Mouse (Mus musculus) liver, embryonic 14.5 days (tissue): ENCODE results near the gene Bsnd. TPM values are rescaled to one million over a fixed set of nuclear protein-coding genes. Genes with fewer than 3 reads are reported as not detected.

Experiments
- ATAC-seq: fragments of 200-750 bp; cut with Nextera tagmentation; 2 replicates; pipeline ENCODE4 v1.8.0; 2017; ENCODE audit warnings: moderate number of reproducible peaks, mild to moderate bottlenecking, moderate library complexity; ENCODE audit not compliant: insufficient read depth
- DNase-seq, 3 experiments: peaks; one replicate each; pipeline ENCODE4 v3.0.0-alpha.2; 2012 to 2013; ENCODE audit warnings: low read depth in 3 of 3, low spot score in 3 of 3
- H3K27ac ChIP-seq: fragments of 300-500 bp; sonication (generic); 2 replicates; pipeline ENCODE4 v1.5.1; 2014; ENCODE audit warnings: moderate library complexity, mild to moderate bottlenecking, control low read depth, inconsistent platforms
- H3K27me3 ChIP-seq: fragments of 300-500 bp; sonication (generic); 2 replicates; pipeline ENCODE4 v1.6.1; 2014; ENCODE audit warnings: mild to moderate bottlenecking, low read length, moderate library complexity; ENCODE audit not compliant: control insufficient read depth, insufficient read depth
- H3K36me3 ChIP-seq: fragments of 300-500 bp; sonication (generic); replicated peaks from 2 replicates; pipeline ENCODE4 v1.6.1; 2014; ENCODE audit warnings: low read depth; ENCODE audit not compliant: control insufficient read depth, insufficient read depth
- H3K4me1 ChIP-seq, 2 experiments: fragments of 200-500 bp in 1 of 2; fragments of 300-500 bp in 1 of 2; sonication (generic) in 1 of 2; replicated peaks; 2 replicates each; pipeline ENCODE4 v1.6.1; 2012 to 2014; ENCODE audit warnings: antibody characterized with exemption in 1 of 2, inconsistent platforms in 1 of 2, low read length in 1 of 2; ENCODE audit not compliant: control insufficient read depth in 2 of 2, insufficient read depth in 2 of 2
- H3K4me2 ChIP-seq: fragments of 300-500 bp; sonication (generic); 2 replicates; pipeline ENCODE4 v1.6.1; 2014; ENCODE audit warnings: low read depth, mild to moderate bottlenecking, control low read depth, moderate library complexity
- H3K4me3 ChIP-seq, 2 experiments: fragments of 200-500 bp in 1 of 2; fragments of 300-500 bp in 1 of 2; sonication (generic) in 1 of 2; 2 replicates each; pipeline ENCODE4 v1.5.1; 2012 to 2014; ENCODE audit warnings: low read depth in 2 of 2, low read length in 2 of 2, mild to moderate bottlenecking in 2 of 2, control low read depth in 1 of 2, inconsistent platforms in 1 of 2, moderate library complexity in 1 of 2; ENCODE audit not compliant: insufficient read depth in 1 of 2
- H3K9ac ChIP-seq: fragments of 300-500 bp; sonication (generic); replicated peaks from 2 replicates; pipeline ENCODE4 v1.6.1; 2014; ENCODE audit warnings: mild to moderate bottlenecking, control low read depth, moderate library complexity
- H3K9me3 ChIP-seq: fragments of 300-500 bp; sonication (generic); 2 replicates; pipeline ENCODE4 v1.6.1; 2016; ENCODE audit warnings: low read length, mixed read lengths; ENCODE audit not compliant: control insufficient read depth
- CTCF ChIP-seq: IDR thresholded peaks from 2 replicates; pipeline ENCODE4 v1.5.1; 2016; ENCODE audit warnings: antibody characterized with exemption, low read depth, control low read depth
- EP300 ChIP-seq: IDR thresholded peaks from 2 replicates; pipeline ENCODE4 v1.6.1; 2016; ENCODE audit warnings: antibody characterized with exemption, low read depth
- WGBS: fragments of 180-500 bp; shearing (Covaris S2); extraction: QIAGEN DNeasy Blood & Tissue Kit; methylation state at CpG from one replicate; pipeline ENCODE4 v1.1.7; 2014; ENCODE audit not compliant: insufficient replicate concordance; 5-methylcytosine and 5-hydroxymethylcytosine counted together
- polyA plus RNA-seq, 2 experiments: library from polyadenylated mRNA; depleted of rRNA in 1 of 2; stranded (reverse) in 1 of 2; unstranded in 1 of 2; fragments of >200 nt; fragmentation: Nextera tagmentation in 1 of 2; extraction: Ambion mirVana in 1 of 2; gene quantifications; 2 replicates each; pipeline versions ENCODE4 v1.2.1 to v1.2.3; 2012 to 2014

The Bsnd gene
- polyA plus RNA-seq, 2 experiments: not detected

- H3K4me1 ChIP-seq: no peaks in the 10 kb centered on the region; a peak in 1 of 4 replicates
- H3K4me2 ChIP-seq: peak overlapping the region; percentile 16
- DNase-seq (no peak), ATAC-seq (no peak)
- TF ChIP-seq EP300: no peak
- no peak for TF ChIP-seq CTCF
- H3K36me3 ChIP-seq: no peaks in the 10 kb centered on the region
- H3K9me3 ChIP-seq: no peaks in the 10 kb centered on the region
- no peak overlapping the region for H3K27ac ChIP-seq
- WGBS: 54% methylated on average over 9 of the region's 9 CpGs
- H3K9ac ChIP-seq: no peak overlapping the region
- H3K4me3 ChIP-seq: peak overlapping the region; percentile 17 to 44; a peak in 3 of 4 replicates
- H3K27me3 ChIP-seq: peaks cover 17% of the 10 kb centered on the region
Observed at GRCm38 (mm10) chr4:106462016-106462415, 30.1 kb downstream of the Bsnd start.

- Histone ChIP-seq H3K27me3 (no peaks in the 10 kb centered on the region), H3K4me2 (no peak overlapping the region), H3K4me1 (peaks cover 0 to 3% of the 10 kb centered on the region in 2 experiments; a peak in 2 of 4 replicates), H3K9ac (no peak overlapping the region), H3K27ac (no peak overlapping the region), H3K4me3 (no peak overlapping the region), H3K9me3 (no peaks in the 10 kb centered on the region), H3K36me3 (no peaks in the 10 kb centered on the region)
- TF ChIP-seq EP300 (no peak), CTCF (no peak)
- ATAC-seq: no peak
- no peak for DNase-seq
- 73% methylated on average over 7 of the region's 7 CpGs for WGBS
Observed at GRCm38 (mm10) chr4:106454541-106454940, 37.5 kb downstream of the Bsnd start.

- Histone ChIP-seq H3K9me3 (no peaks in the 10 kb centered on the region), H3K36me3 (no peaks in the 10 kb centered on the region), H3K27me3 (no peaks in the 10 kb centered on the region), H3K9ac (no peak overlapping the region), H3K4me2 (no peak overlapping the region), H3K27ac (no peak overlapping the region), H3K4me1 (peaks cover 0 to 8% of the 10 kb centered on the region in 2 experiments; a peak in 2 of 4 replicates), H3K4me3 (no peak overlapping the region)
- ATAC-seq (no peak), DNase-seq (no peak)
- 55% methylated on average over 4 of the region's 4 CpGs for WGBS
- TF ChIP-seq EP300: no peak
- TF ChIP-seq CTCF: no peak
Observed at GRCm38 (mm10) chr4:106453516-106453915, 38.6 kb downstream of the Bsnd start.

- no peak overlapping the region for H3K4me2 ChIP-seq
- DNase-seq: no peak
- TF ChIP-seq CTCF (no peak), EP300 (no peak)
- no peaks in the 10 kb centered on the region for H3K9me3 ChIP-seq
- no peak for ATAC-seq
- peaks cover 0 to 8% of the 10 kb centered on the region in 2 experiments; a peak in 2 of 4 replicates for H3K4me1 ChIP-seq
- H3K4me3 ChIP-seq: no peak overlapping the region
- H3K27me3 ChIP-seq: no peaks in the 10 kb centered on the region
- no peaks in the 10 kb centered on the region for H3K36me3 ChIP-seq
- WGBS: 69% methylated on average over 5 of the region's 5 CpGs
- no peak overlapping the region for H3K9ac ChIP-seq
- H3K27ac ChIP-seq: no peak overlapping the region
Observed at GRCm38 (mm10) chr4:106453108-106453507, 39.0 kb downstream of the Bsnd start.

GRCm38 (mm10) chr4:106452401-106452800, 39.7 kb downstream of the Bsnd start:
- Histone ChIP-seq H3K4me3 (no peak overlapping the region), H3K27me3 (no peaks in the 10 kb centered on the region), H3K27ac (no peak overlapping the region), H3K4me2 (no peak overlapping the region), H3K36me3 (no peaks in the 10 kb centered on the region), H3K4me1 (peaks cover 0 to 8% of the 10 kb centered on the region in 2 experiments; a peak in 2 of 4 replicates), H3K9me3 (no peaks in the 10 kb centered on the region), H3K9ac (no peak overlapping the region)
- TF ChIP-seq CTCF: no peak
- TF ChIP-seq EP300: no peak
- ATAC-seq (no peak), DNase-seq (no peak)
- 59% methylated on average over 7 of the region's 7 CpGs for WGBS

GRCm38 (mm10) chr4:106449306-106449705, 42.8 kb downstream of the Bsnd start:
- TF ChIP-seq CTCF: no peak
- peak; percentile 69 for TF ChIP-seq EP300
- H3K36me3 ChIP-seq: no peaks in the 10 kb centered on the region
- H3K4me2 ChIP-seq: peak overlapping the region; percentile 31; the same call in 1 of the 2 replicates
- H3K4me3 ChIP-seq: no peak overlapping the region
- peak; percentile 34 to 39 (median 34) for DNase-seq
- peaks cover 0 to 8% of the 10 kb centered on the region in 2 experiments; a peak in 2 of 4 replicates for H3K4me1 ChIP-seq
- WGBS: 38% methylated on average over 8 of the region's 8 CpGs
- H3K27me3 ChIP-seq: no peaks in the 10 kb centered on the region
- ATAC-seq: peak; percentile 86
- H3K27ac ChIP-seq: no peak overlapping the region
- no peak overlapping the region for H3K9ac ChIP-seq
- H3K9me3 ChIP-seq: no peaks in the 10 kb centered on the region
